ENCODE assay signal across 38 mouse cellular contexts in the genomic region with DNA sequence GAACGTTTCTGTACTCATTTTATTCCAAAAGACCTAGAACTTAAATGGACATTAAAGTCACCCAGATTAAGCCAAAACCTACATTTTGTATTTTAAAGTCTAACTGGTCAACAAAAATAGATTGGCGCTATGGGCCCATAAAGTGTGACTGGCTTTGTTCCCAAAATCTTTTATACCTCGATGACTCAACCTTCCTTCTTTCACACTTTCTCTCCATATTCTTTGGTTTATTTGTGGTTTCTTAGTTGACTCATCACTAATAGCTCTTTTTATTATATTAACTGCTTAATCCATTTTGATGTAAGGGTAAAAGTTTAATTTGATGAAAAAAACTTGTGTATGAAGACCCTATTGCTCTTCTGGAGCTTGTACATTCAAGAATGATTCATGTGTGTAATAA. TPM values are rescaled to one million over a fixed set of nuclear protein-coding genes. Genes with fewer than 3 reads are reported as not detected.
"Had no signal": no experiment of that assay in that cellular context is flagged by ENCODE, and none has a peak within 500 bp of the region (broad histone marks: within the 10 kb centered on the region; RNA-seq: fewer than 3 reads in every experiment).

No protein-coding gene starts in this region.

- H3K4me1 ChIP-seq: hindbrain, embryonic 10.5 days; hindbrain, embryonic 12.5 days; intestine, embryonic 15.5 days; limb, embryonic 10.5 days; limb, embryonic 12.5 days had no signal

- DNase-seq: gastrocnemius, adult 2 months; gastrocnemius, postnatal 10 days; gastrocnemius, postnatal 25 days; heart, adult 18-20 months; heart, postnatal 10 days; heart, postnatal 4 days; kidney, adult 18-20 months; kidney, adult 8-10 months; kidney, postnatal 10 days; kidney, postnatal 36 days; liver; liver, embryonic 13.5 days; liver, postnatal 0 days had no signal

- H3K27me3 ChIP-seq: heart, embryonic 12.5 days; hindbrain, embryonic 12.5 days; intestine, embryonic 15.5 days; limb, embryonic 12.5 days; liver, embryonic 13.5 days; liver, embryonic 15.5 days had no signal

- H3K4me3 ChIP-seq: gastrocnemius, adult 2 months; heart, embryonic 10.5 days; heart, embryonic 12.5 days; hindbrain, embryonic 10.5 days; hindbrain, embryonic 12.5 days; intestine, embryonic 15.5 days; layer of hippocampus, adult 2 months; left cerebral cortex, adult 2 months; limb, embryonic 10.5 days; limb, embryonic 12.5 days; liver, embryonic 13.5 days; liver, embryonic 15.5 days had no signal

- H3K9me3 ChIP-seq: heart, embryonic 10.5 days; intestine, embryonic 15.5 days; limb, embryonic 10.5 days; liver, embryonic 13.5 days; liver, embryonic 15.5 days had no signal

- H3K4me2 ChIP-seq: heart, embryonic 12.5 days; hindbrain, embryonic 12.5 days; hindbrain, embryonic 14.5 days; intestine, embryonic 15.5 days; limb, embryonic 12.5 days; liver, embryonic 11.5 days; liver, embryonic 13.5 days; liver, embryonic 15.5 days had no signal

- ATAC-seq: hindbrain, embryonic 16.5 days; inflammation-experienced regulatory T-cells, adult 6 months; intestine, embryonic 15.5 days; intestine, postnatal 0 days had no signal

- H3K27ac ChIP-seq: gastrocnemius, adult 2 months; heart, embryonic 10.5 days; hindbrain, embryonic 10.5 days; hindbrain, embryonic 12.5 days; hindbrain, embryonic 14.5 days; intestine, embryonic 15.5 days; layer of hippocampus, adult 2 months; left cerebral cortex, adult 2 months; limb, embryonic 10.5 days; limb, embryonic 12.5 days; liver, embryonic 13.5 days; liver, embryonic 15.5 days had no signal

- H3K9ac ChIP-seq: heart, embryonic 12.5 days; hindbrain, embryonic 12.5 days; hindbrain, embryonic 14.5 days; intestine, embryonic 15.5 days; limb, embryonic 12.5 days; liver, embryonic 13.5 days; liver, embryonic 15.5 days; liver, postnatal 0 days had no signal

RNA-seq across cellular contexts. Expression of a gene that starts 1.5 kb away (rescaled TPM):
- total RNA-seq: gastrocnemius, adult 2 months; gastrocnemius, postnatal 10 days; gastrocnemius, postnatal 25 days; gastrocnemius, postnatal 4 days; granulocyte monocyte progenitor cell, adult 5-6 weeks; heart, adult 18-20 months; heart, adult 8-10 months; heart, postnatal 10 days; heart, postnatal 25 days; heart, postnatal 4 days; layer of hippocampus, adult 2 months; layer of hippocampus, postnatal 10 days; layer of hippocampus, postnatal 25 days; left cerebral cortex, adult 2 months; left cerebral cortex, postnatal 14 days; left cerebral cortex, postnatal 36 days had no signal
- polyA plus RNA-seq: inflammation-experienced regulatory T-cells, adult 6 months; intestine, embryonic 15.5 days; intestine, postnatal 0 days; large intestine, adult 2 months; limb, embryonic 14.5 days had no signal
